Mouse (Mus musculus) myocyte (in vitro differentiated cells): Measurements from ENCODE around the gene Mast4. TPM values are rescaled to one million over a fixed set of nuclear protein-coding genes. Genes with fewer than 3 reads are reported as not detected.

Experiments
- H3K27me3 ChIP-seq: one replicate; pipeline ENCODE4 v1.6.1; 2011; ENCODE audit not compliant: control insufficient read depth, insufficient read depth, insufficient read length
- H3K36me3 ChIP-seq: one replicate; pipeline ENCODE4 v1.6.1; 2011; ENCODE audit not compliant: control insufficient read depth, insufficient read depth
- H3K4me2 ChIP-seq: one replicate; pipeline ENCODE4 v1.6.1; 2011; ENCODE audit warnings: low read depth, control low read depth
- H3K4me3 ChIP-seq: one replicate; pipeline ENCODE4 v1.5.1; 2011; ENCODE audit warnings: mild to moderate bottlenecking, control low read depth, moderate library complexity
- H3K79me2 ChIP-seq: one replicate; pipeline ENCODE4 v1.6.1; 2011; ENCODE audit not compliant: control insufficient read depth, insufficient read depth
- H3ac ChIP-seq: one replicate; pipeline ENCODE4 v1.6.1; 2011; ENCODE audit not compliant: control insufficient read depth, insufficient read length
- CEBPB ChIP-seq: IDR thresholded peaks from 2 replicates; pipeline ENCODE4 v1.6.1; 2011; ENCODE audit warnings: mild to moderate bottlenecking, moderate library complexity; ENCODE audit not compliant: poor library complexity, insufficient read depth, severe bottlenecking
- E2F4 ChIP-seq: IDR thresholded peaks from one replicate; pipeline ENCODE4 v1.6.1; 2011; ENCODE audit warnings: mild to moderate bottlenecking, control low read depth, moderate library complexity; ENCODE audit not compliant: insufficient read depth
- MAX ChIP-seq: IDR thresholded peaks from one replicate; pipeline ENCODE4 v1.6.1; 2011; ENCODE audit warnings: low read depth, mild to moderate bottlenecking, control low read depth
- MYOD1 ChIP-seq, 3 experiments: IDR thresholded peaks; one replicate each; pipeline ENCODE4 v1.6.1; 2011; ENCODE audit warnings: control low read depth in 2 of 3, low read depth in 2 of 3, mild to moderate bottlenecking in 2 of 3, moderate library complexity in 1 of 3; ENCODE audit not compliant: insufficient read length in 2 of 3, control insufficient read depth in 1 of 3
- MYOG ChIP-seq, 3 experiments: IDR thresholded peaks; one replicate each; pipeline ENCODE4 v1.6.1; 2011; ENCODE audit warnings: control low read depth in 2 of 3, low read depth in 2 of 3, mild to moderate bottlenecking in 2 of 3; ENCODE audit not compliant: insufficient read length in 2 of 3, control insufficient read depth in 1 of 3, insufficient read depth in 1 of 3
- POLR2A ChIP-seq: IDR thresholded peaks from one replicate; pipeline ENCODE4 v1.6.1; 2011; ENCODE audit warnings: low read depth, mild to moderate bottlenecking, control low read depth, moderate library complexity; ENCODE audit not compliant: insufficient read length
- POLR2AphosphoS2 ChIP-seq: IDR thresholded peaks from one replicate; pipeline ENCODE4 v1.6.1; 2011; ENCODE audit warnings: low read depth, control low read depth; ENCODE audit not compliant: insufficient read length
- REST ChIP-seq: IDR thresholded peaks from one replicate; pipeline ENCODE4 v1.6.1; 2011; ENCODE audit warnings: mild to moderate bottlenecking, control low read depth, moderate library complexity; ENCODE audit not compliant: insufficient read depth, insufficient read length
- SRF ChIP-seq: IDR thresholded peaks from one replicate; pipeline ENCODE4 v1.6.1; 2011; ENCODE audit warnings: low read depth; ENCODE audit not compliant: control insufficient read depth, insufficient read length
- TCF12 ChIP-seq: IDR thresholded peaks from one replicate; pipeline ENCODE4 v1.6.1; 2011; ENCODE audit warnings: mild to moderate bottlenecking, control low read depth; ENCODE audit not compliant: poor library complexity, insufficient read depth, severe bottlenecking
- TCF3 ChIP-seq: IDR thresholded peaks from one replicate; pipeline ENCODE4 v1.6.1; 2011; ENCODE audit warnings: low read depth, control low read depth; ENCODE audit not compliant: insufficient read length
- USF1 ChIP-seq: IDR thresholded peaks from one replicate; pipeline ENCODE4 v1.6.1; 2011; ENCODE audit warnings: low read depth, mild to moderate bottlenecking, control low read depth, moderate library complexity
- polyA plus RNA-seq: library from polyadenylated mRNA; unstranded; fragments of >200 nt; fragmentation: generic; extraction: Trizol; gene quantifications from one replicate; pipeline ENCODE4 v1.2.1, GENCODE M21; 2012; ENCODE audit warnings: missing spikeins

The Mast4 gene
- polyA plus RNA-seq, 1 experiment, result 15.0 TPM

DNA sequence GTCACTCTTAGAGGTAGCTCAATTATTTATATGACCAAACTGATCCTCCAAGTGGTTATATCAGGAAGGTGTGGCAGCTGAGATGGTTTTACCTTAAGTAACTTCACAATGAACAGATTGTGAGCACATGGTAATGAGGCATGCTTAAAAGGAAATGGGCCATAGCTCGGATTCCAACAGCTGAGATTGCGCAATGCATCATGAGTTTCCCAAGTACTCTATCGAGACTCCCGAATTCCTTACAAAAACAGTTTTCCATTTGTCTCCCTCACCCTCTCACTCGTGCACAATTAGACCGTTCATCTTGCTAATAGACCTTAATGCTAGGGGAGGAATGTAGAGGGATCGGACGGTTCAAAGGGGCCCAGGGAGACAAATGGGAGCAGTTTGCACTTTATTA is 564.1 kb downstream of the Mast4 start:
- no peaks in the 10 kb centered on the region for H3K27me3 ChIP-seq
- H3K36me3 ChIP-seq, result peaks cover 44% of the 10 kb centered on the region

DNA sequence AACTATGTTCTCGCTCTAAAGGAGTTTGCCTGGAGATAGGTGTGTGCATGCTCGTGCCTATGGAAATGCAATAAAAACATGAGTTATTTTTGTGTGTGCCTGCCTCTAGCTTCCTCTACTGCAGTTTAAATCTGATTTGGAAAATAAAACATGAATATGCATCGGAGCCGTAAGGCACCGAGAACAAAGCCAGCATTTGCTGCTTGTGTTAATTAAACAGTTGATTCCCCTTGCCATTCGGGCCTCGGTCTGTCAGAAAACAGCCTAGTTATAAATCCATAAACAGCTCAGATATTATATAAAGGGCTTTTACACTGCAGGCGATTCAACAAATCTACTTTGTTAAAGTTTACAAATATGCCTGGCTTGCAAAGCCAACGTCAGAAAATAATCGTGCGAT is 565.8 kb downstream of the Mast4 start:
- Histone ChIP-seq H3K27me3 (no peaks in the 10 kb centered on the region), H3K36me3 (peaks cover 37% of the 10 kb centered on the region), H3ac (no peak overlapping the region), H3K4me2 (no peak overlapping the region), H3K4me3 (no peak overlapping the region), H3K79me2 (no peaks in the 10 kb centered on the region)
- no peak for TF ChIP-seq POLR2A
- no peak for TF ChIP-seq MYOG (IDR thresholded peaks at IDR 0.05; ENCODE audit: control insufficient read depth in 1 of 3, insufficient read depth in 1 of 3, insufficient read length in 2 of 3, low read depth in 2 of 3)
- TF ChIP-seq SRF, result no peak
- no peak for TF ChIP-seq TCF12
- TF ChIP-seq POLR2AphosphoS2, result no peak
- TF ChIP-seq MYOD1 (IDR thresholded peaks at IDR 0.05; ENCODE audit: control insufficient read depth in 1 of 3, insufficient read length in 2 of 3, low read depth in 2 of 3), result no peak
- TF ChIP-seq CEBPB, result no peak

More for the DNA sequence above, 564.1 kb downstream of the Mast4 start:
- no peak overlapping the region for H3K4me2 ChIP-seq
- no peak overlapping the region for H3K4me3 ChIP-seq
- no peaks in the 10 kb centered on the region for H3K79me2 ChIP-seq
- no peak overlapping the region for H3ac ChIP-seq
- no peak for TF ChIP-seq MYOD1 (IDR thresholded peaks at IDR 0.05; ENCODE audit: control insufficient read depth in 1 of 3, insufficient read length in 2 of 3, low read depth in 2 of 3)
- peak; percentile 98 for TF ChIP-seq CEBPB

DNA sequence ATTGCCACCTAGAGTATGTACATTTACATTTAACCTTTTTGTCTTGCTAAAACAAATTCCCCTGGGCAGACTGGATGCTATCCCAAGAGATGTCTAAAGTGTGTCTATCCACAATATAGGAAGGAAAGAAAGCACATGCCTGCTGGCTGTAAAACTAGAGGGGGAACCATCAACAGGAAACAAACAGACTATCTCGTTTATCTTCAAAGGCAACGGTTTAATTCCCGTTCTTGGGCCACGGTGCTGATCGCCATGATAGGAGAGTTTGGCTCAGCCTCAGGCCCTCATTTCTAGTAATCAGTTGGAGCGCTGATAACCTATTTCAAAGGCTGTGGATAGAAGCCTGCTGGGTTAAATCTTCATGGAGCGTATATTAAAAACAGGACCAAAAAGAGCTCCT is 567.2 kb downstream of the Mast4 start:
- Histone ChIP-seq H3K36me3 (peaks cover 32% of the 10 kb centered on the region), H3K79me2 (no peaks in the 10 kb centered on the region), H3ac (no peak overlapping the region), H3K27me3 (no peaks in the 10 kb centered on the region), H3K4me3 (no peak overlapping the region), H3K4me2 (no peak overlapping the region)
- TF ChIP-seq POLR2AphosphoS2 (no peak), MYOG (IDR thresholded peaks at IDR 0.05; ENCODE audit: control insufficient read depth in 1 of 3, insufficient read depth in 1 of 3, insufficient read length in 2 of 3, low read depth in 2 of 3) (no peak), MYOD1 (IDR thresholded peaks at IDR 0.05; ENCODE audit: control insufficient read depth in 1 of 3, insufficient read length in 2 of 3, low read depth in 2 of 3) (no peak), TCF3 (no peak), USF1 (no peak), REST (no peak), E2F4 (no peak)

DNA sequence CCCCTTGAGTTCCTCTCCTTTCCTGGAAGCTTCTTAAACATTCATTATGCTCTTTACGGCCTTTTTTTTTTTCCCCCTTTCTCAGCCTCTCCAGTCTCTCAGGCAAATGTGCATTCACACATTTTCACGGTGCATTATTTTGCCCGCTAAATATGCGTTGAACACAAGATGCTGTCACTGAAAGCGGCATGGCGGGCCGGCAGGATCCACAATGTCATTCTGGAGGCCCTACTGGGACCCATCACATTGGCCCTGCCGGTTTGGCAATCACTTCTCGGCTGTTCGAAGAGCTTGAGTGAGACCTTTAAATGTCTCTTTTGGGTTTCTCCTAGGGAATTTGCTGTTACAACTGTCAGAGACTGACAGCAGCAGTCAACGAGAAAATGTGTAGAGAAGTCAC is 569.1 kb downstream of the Mast4 start:
- Histone ChIP-seq H3ac (no peak overlapping the region), H3K4me2 (no peak overlapping the region), H3K4me3 (no peak overlapping the region), H3K27me3 (no peaks in the 10 kb centered on the region), H3K36me3 (peaks cover 29% of the 10 kb centered on the region), H3K79me2 (no peaks in the 10 kb centered on the region)
- TF ChIP-seq MYOD1 (IDR thresholded peaks at IDR 0.05; ENCODE audit: control insufficient read depth in 1 of 3, insufficient read length in 2 of 3, low read depth in 2 of 3) (no peak), MAX (no peak), TCF3 (no peak), USF1 (no peak), POLR2A (no peak), TCF12 (no peak)

DNA sequence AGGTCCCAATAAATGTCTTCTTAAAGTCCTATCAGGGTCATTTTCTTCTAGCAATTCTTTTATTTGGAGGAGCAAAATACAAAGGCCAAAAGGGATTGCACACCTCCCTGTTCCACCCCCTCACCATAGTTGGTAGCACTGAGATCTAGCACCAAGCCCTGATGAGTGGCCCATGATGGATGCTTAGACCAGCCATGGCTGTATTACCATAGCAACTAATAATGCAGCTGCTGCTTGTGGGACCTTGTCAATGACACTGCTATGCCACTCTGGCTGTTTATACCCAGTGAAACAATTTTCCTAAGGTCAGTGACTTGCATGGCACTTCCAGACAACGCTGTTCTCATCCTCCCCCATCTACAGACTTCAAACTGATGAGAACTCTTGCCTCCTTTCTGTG is 570.1 kb downstream of the Mast4 start:
- H3K36me3 ChIP-seq, result peaks cover 39% of the 10 kb centered on the region
- no peak overlapping the region for H3K4me3 ChIP-seq
- no peaks in the 10 kb centered on the region for H3K27me3 ChIP-seq
- TF ChIP-seq TCF3, result no peak
- no peak for TF ChIP-seq MAX
- no peak for TF ChIP-seq TCF12
- no peak for TF ChIP-seq CEBPB
- no peak for TF ChIP-seq SRF
- no peak for TF ChIP-seq POLR2A
- no peak for TF ChIP-seq E2F4
- no peak for TF ChIP-seq POLR2AphosphoS2
- H3K79me2 ChIP-seq, result no peaks in the 10 kb centered on the region
- H3ac ChIP-seq, result no peak overlapping the region
- no peak overlapping the region for H3K4me2 ChIP-seq

DNA sequence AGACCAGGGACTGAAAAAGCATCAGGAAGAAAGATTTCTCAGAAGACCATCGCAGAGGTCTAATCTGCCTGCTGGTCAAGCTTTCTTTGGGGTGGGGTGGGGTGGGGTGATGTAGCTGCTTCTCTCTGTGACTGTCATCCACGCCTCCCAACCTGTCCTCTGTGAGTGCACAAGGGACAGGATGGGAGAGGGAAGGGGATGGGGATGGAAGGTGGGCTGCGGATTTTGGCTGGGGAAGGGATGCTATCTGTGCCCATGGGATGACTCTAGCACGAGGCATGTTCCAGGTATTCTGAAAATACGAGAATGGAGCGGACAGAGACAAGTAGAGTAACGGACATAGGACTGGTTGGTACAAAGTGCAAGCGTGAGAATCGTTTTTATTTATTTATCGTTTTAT is 572.1 kb downstream of the Mast4 start:
- peaks cover 45% of the 10 kb centered on the region for H3K36me3 ChIP-seq
- no peak overlapping the region for H3K4me2 ChIP-seq
- no peak overlapping the region for H3ac ChIP-seq

More for the DNA sequence above, 572.1 kb downstream of the Mast4 start:
- no peaks in the 10 kb centered on the region for H3K27me3 ChIP-seq
- H3K4me3 ChIP-seq, result no peak overlapping the region
- no peak for TF ChIP-seq MYOG (IDR thresholded peaks at IDR 0.05; ENCODE audit: control insufficient read depth in 1 of 3, insufficient read depth in 1 of 3, insufficient read length in 2 of 3, low read depth in 2 of 3)
- no peaks in the 10 kb centered on the region for H3K79me2 ChIP-seq
